Comparison of ENCODE assay signal across 9 mouse cellular contexts in genomic region chr12:89134333-89134732, GRCm38 (mm10).
DNase-seq lines count a peak whose midpoint lies in the region; ATAC-seq lines count a peak whose summit lies in the region.
"Had no signal": no experiment of that assay in that cellular context is flagged by ENCODE, and none has a peak within 500 bp of the region (broad histone marks: within the 10 kb centered on the region; RNA-seq: fewer than 3 reads in every experiment).

No protein-coding gene starts in this region.

- H3K27me3 ChIP-seq in hindbrain, embryonic 11.5 days (ENCODE audit: control insufficient read depth, insufficient read depth, low read length): no peaks in the 10 kb centered on the region
- no peaks in the 10 kb centered on the region for H3K27me3 ChIP-seq in hindbrain, embryonic 12.5 days

- H3K27ac ChIP-seq in hindbrain, embryonic 11.5 days (ENCODE audit: low read depth, low read length): no peak overlapping the region
- no peak overlapping the region for H3K27ac ChIP-seq in hindbrain, embryonic 12.5 days

- no peaks in the 10 kb centered on the region for H3K36me3 ChIP-seq in hindbrain, embryonic 11.5 days (ENCODE audit: control insufficient read depth, insufficient read depth, low read length)
- no peaks in the 10 kb centered on the region for H3K36me3 ChIP-seq in hindbrain, embryonic 12.5 days

- WGBS in hindbrain, embryonic 11.5 days: 68% methylated on average over 2 of the region's 2 CpGs
- 83% methylated on average over 2 of the region's 2 CpGs for whole genome bisulfite sequencing in hindbrain, embryonic 12.5 days

- no peak overlapping the region for H3K4me3 ChIP-seq in hindbrain, embryonic 11.5 days (ENCODE audit: low read depth, low read length)
- no peak overlapping the region for H3K4me3 ChIP-seq in hindbrain, embryonic 12.5 days
- H3K4me3 ChIP-seq: erythroblast, embryonic 14.5 days had no signal

- no peak for ATAC-seq in hindbrain, embryonic 11.5 days (ENCODE audit: low FRiP score)
- ATAC-seq in hindbrain, embryonic 12.5 days (ENCODE audit: low FRiP score): no peak

- no peaks in the 10 kb centered on the region for H3K9me3 ChIP-seq in hindbrain, embryonic 11.5 days (ENCODE audit: control insufficient read depth, low read length)
- H3K9me3 ChIP-seq in hindbrain, embryonic 12.5 days (replicated peaks): no peaks in the 10 kb centered on the region

- DNase-seq in hindbrain, embryonic 11.5 days (ENCODE audit: low spot score): peak; percentile 15
- DNase-seq in CD4-positive helper T cell, adult 2 months (ENCODE audit: low read depth, low spot score): peak; percentile 18
- peak; percentile 4 for DNase-seq in WW6 (ENCODE audit: low read depth, low spot score)
- DNase-seq in kidney, postnatal 10 days: peak; percentile 17
- DNase-seq in layer of hippocampus, postnatal 36 days: no peak
- no peak for DNase-seq in spleen, adult 12 weeks (ENCODE audit: low spot score)
- no peak for DNase-seq in ovary, adult 18-20 months (ENCODE audit: low spot score)

- H3K9ac ChIP-seq in hindbrain, embryonic 11.5 days (ENCODE audit: low read depth, low read length): no peak overlapping the region
- H3K9ac ChIP-seq in hindbrain, embryonic 12.5 days: no peak overlapping the region

- no peak overlapping the region for H3K4me2 ChIP-seq in hindbrain, embryonic 11.5 days (replicated peaks; ENCODE audit: low read depth, low read length)
- H3K4me2 ChIP-seq in hindbrain, embryonic 12.5 days (replicated peaks): no peak overlapping the region

- no peaks in the 10 kb centered on the region for H3K4me1 ChIP-seq in hindbrain, embryonic 11.5 days (replicated peaks; ENCODE audit: control insufficient read depth, insufficient read depth, low read length)
- H3K4me1 ChIP-seq in hindbrain, embryonic 12.5 days: peaks cover 5% of the 10 kb centered on the region

Comparison
In these comparisons a context has a peak if more than half of its experiments do, and no peak if none do; other contexts are left out.
1. DNase-seq: peak in hindbrain, embryonic 11.5 days (single experiment), CD4-positive helper T cell, adult 2 months (single experiment), WW6 (single experiment) and kidney, postnatal 10 days (single experiment); none in layer of hippocampus, postnatal 36 days (0 of 2), spleen, adult 12 weeks (single experiment) and ovary, adult 18-20 months (single experiment).